Mouse (Mus musculus) layer of hippocampus, postnatal 36 days (tissue): ENCODE measurements at regions not wholly inside any gene's neighbourhood (a gene's known extent, or its start where the extent isn't known, plus 50 kb on each side); places are given as distances from the start of the nearest gene placed in this dataset.

Experiments used
- DNase-seq, 2 experiments: peaks; one replicate each; pipeline ENCODE4 v3.0.0; 2022

DNA sequence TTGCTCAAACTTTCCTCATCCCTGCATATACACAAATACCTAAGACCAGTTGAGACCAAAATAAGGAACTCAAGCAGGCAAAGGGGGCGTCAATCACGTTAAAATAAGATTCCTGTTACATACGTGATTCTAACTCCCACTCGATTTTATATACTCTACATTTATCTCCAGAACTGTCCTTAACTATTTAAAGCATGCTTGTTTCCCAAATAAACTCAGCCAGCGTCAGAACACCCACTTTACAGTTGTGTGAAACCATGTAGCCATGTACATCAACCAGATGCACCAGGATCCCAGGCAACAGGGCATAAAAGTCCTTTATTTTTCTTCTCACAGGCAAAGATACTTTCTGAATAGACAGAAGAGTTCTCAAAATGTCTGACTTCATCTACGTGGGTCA lies 61.5 kb downstream of the Ccna1 start:
- no peak for DNase-seq

DNA sequence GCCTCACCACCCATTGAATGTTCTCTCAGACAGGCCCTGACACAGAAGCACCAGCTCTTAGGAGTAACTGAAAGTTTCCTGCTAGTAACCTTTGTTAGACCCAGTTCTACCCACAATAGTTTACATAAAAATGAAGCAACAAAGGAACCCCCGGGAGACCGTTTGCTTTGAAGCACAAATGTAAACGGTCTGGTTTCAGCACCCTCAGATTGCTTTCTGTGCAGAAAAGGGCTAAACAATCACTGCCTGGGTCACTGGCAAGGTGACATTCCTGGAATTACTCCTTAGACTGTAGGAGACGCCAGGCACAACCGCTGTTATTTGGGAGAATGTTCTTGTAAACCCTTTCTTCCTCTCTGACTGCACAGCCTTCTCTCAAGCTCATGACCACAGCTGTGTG lies 65.2 kb downstream of the Ccna1 start:
- no peak for DNase-seq

DNA sequence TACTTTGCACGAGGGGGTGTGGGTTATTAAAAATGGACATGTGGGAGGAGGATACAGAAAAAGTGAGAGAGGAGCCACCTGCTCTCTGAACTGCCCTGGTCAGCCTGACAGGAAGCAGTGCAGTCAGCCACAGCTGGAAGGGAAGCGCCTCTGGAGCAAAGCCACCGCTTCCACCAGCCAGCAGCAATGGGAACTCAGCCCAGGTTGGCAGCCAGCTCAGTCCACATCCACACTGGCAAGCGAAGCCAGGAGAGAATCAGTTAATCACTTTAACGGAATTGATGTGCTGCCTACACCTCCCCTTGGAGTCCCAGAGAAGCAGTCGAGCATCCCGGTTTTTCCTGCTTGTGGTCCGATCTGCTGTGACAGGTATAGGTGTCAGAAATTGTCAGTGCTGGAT lies 65.9 kb downstream of the Ccna1 start:
- peak; percentile 44 to 50 for DNase-seq

DNA sequence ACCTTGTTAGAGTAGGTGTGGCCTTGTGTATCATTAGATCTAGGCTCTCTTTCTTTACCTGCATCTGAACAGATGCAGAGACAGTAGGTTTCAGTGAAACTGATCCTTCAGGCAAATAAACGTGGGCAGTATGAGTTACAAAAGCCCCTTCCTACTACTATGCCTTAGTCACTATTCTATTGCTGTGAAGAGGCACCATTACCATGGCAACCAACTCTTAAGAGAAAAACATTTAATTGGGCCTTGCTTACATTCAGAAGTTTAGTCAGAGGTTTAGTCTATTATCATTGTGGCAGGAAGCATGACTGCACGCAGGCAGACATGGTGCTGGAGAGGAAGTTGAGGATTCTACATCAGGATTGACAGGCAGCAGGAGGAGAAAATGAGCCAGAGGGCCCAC lies 65.8 kb upstream of the Sertm1 start:
- no peak for DNase-seq

DNA sequence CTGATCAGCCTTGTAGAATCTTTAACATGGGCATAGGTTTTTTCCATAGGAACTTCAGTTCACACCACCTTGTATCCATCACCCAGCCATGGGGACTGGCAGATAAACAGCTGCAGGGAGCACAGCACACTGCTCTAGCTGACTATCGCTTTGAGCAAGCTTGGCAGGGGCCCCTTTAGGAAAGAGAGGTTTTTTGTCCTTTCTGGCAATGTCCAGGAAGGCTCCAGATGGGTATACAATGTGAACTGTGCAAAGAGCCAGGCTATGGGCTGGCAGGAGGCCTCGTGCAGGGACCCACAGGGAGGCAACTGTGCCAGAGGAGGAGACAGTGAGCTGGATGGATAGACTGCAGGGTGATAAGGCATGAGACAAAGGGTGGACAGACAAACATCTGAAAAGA lies 64.6 kb upstream of the Sertm1 start:
- no peak for DNase-seq

DNA sequence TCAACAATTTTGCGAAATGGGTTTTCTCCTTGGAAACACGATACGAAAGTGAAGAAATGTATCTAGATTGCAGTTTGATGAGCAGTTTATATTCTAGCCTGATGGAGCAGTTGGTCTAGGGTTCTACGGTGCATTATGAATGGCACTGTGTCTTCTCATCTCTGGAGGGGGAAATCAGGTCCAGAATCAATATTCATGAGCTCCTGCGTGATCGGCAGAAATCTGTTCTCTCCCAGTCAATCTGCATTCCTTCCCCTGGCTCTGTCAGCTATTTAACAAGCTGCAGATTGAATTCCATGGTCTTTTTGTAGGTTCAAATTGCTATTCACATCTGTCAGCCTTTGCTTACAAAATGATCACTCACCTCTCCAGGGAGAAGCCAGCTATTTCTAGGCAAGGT lies 49.8 kb upstream of the Sertm1 start:
- no peak for DNase-seq
